Mouse (Mus musculus): ENCODE measurements at regions not wholly inside any gene's neighbourhood (a gene's known extent, or its start where the extent isn't known, plus 50 kb on each side); places are given as distances from the start of the nearest gene placed in this dataset.

GRCm38 (mm10) chr15:11489116-11489515, 89.7 kb upstream of the Tars start:
- TF ChIP-seq CTCF (IDR thresholded peaks at IDR 0.05; ENCODE audit: borderline replicate concordance, insufficient read depth, low read length) (no peak), POLR2A (IDR thresholded peaks at IDR 0.05; ENCODE audit: low read depth, low read length) (no peak)
